Mouse (Mus musculus) G1E (cell line): ENCODE measurements around the gene Clk2.

Experiments used
- CTCF ChIP-seq: IDR thresholded peaks from 2 replicates; pipeline ENCODE4 v1.5.1; 2012; ENCODE audit warnings: low read depth, low read length, inconsistent platforms, mixed read lengths
- GATA1 ChIP-seq: IDR thresholded peaks from 2 replicates; pipeline ENCODE4 v1.6.1; 2012; ENCODE audit warnings: borderline replicate concordance, low read length, inconsistent platforms, mixed read lengths
- GATA2 ChIP-seq: IDR thresholded peaks from 2 replicates; pipeline ENCODE4 v1.6.1; 2012; ENCODE audit warnings: low read depth, low read length, inconsistent platforms, borderline replicate concordance
- POLR2AphosphoS5 ChIP-seq: IDR thresholded peaks from 2 replicates; pipeline ENCODE4 v1.6.1; 2012; ENCODE audit warnings: low read depth, low read length, inconsistent platforms; ENCODE audit not compliant: insufficient replicate concordance

GRCm38 (mm10) chr3:89163643-89164245 is 851 bp upstream of the Clk2 start:
- no peak for TF ChIP-seq CTCF
- no peak for TF ChIP-seq GATA2
- TF ChIP-seq POLR2AphosphoS5, result no peak
- TF ChIP-seq GATA1, result no peak
